Mouse (Mus musculus) CH12.LX (cell line): ENCODE data around the gene Sys1. TPM values are rescaled to one million over a fixed set of nuclear protein-coding genes. Genes with fewer than 3 reads are reported as not detected.

Source experiments
- DNase-seq: peaks from one replicate; pipeline ENCODE4 v3.0.0-alpha.2; 2013; ENCODE audit errors: extremely low read depth
- H3K27ac ChIP-seq: 2 replicates; pipeline ENCODE4 v1.5.1; 2012; ENCODE audit warnings: low read depth, mild to moderate bottlenecking, control low read depth, moderate library complexity; ENCODE audit not compliant: insufficient read depth
- H3K27me3 ChIP-seq: replicated peaks from 2 replicates; pipeline ENCODE3; 2012; ENCODE audit warnings: inconsistent platforms
- H3K36me3 ChIP-seq, 2 experiments: replicated peaks in 1 of 2; 2 replicates each; pipeline versions ENCODE3 to v1.6.1; 2012; ENCODE audit warnings: inconsistent platforms in 1 of 2, low read length in 1 of 2, mild to moderate bottlenecking in 1 of 2, mixed read lengths in 1 of 2, moderate library complexity in 1 of 2; ENCODE audit not compliant: control insufficient read depth in 1 of 2, insufficient read depth in 1 of 2
- H3K4me1 ChIP-seq, 2 experiments: 2 replicates each; pipeline ENCODE4 v1.6.1; 2012; ENCODE audit warnings: inconsistent platforms in 1 of 2, moderate library complexity in 1 of 2; ENCODE audit not compliant: insufficient read depth in 2 of 2, control insufficient read depth in 1 of 2
- H3K4me2 ChIP-seq: 2 replicates; pipeline ENCODE4 v1.6.1; 2012; ENCODE audit warnings: low read depth, mild to moderate bottlenecking, control low read depth; ENCODE audit not compliant: poor library complexity, insufficient read depth, severe bottlenecking
- H3K4me3 ChIP-seq, 3 experiments: fragments of 150-350 bp in 1 of 3; sonication (generic) in 1 of 3; replicated peaks in 1 of 3; 2 replicates each; pipeline versions ENCODE3 to v1.5.1; 2011 to 2012; ENCODE audit warnings: low read depth in 2 of 3, low read length in 2 of 3, mild to moderate bottlenecking in 2 of 3, moderate library complexity in 2 of 3, control low read depth in 1 of 3, improper control_type of control experiment in 1 of 3, inconsistent platforms in 1 of 3, mixed read lengths in 1 of 3; ENCODE audit not compliant: poor library complexity in 1 of 3
- H3K79me2 ChIP-seq: replicated peaks from 2 replicates; pipeline ENCODE4 v1.6.1; 2012; ENCODE audit warnings: mild to moderate bottlenecking, moderate library complexity; ENCODE audit not compliant: control insufficient read depth, poor library complexity, insufficient read depth, severe bottlenecking; ENCODE audit errors: extremely low read depth
- H3K9ac ChIP-seq: 2 replicates; pipeline ENCODE4 v1.6.1; 2012; ENCODE audit warnings: low read depth, mild to moderate bottlenecking, control low read depth, moderate library complexity; ENCODE audit not compliant: insufficient read depth
- H3K9me3 ChIP-seq: replicated peaks from 2 replicates; pipeline ENCODE3; 2012; ENCODE audit warnings: low read length, inconsistent platforms, mixed read lengths
- CHD2 ChIP-seq: IDR thresholded peaks from 2 replicates; pipeline ENCODE4 v1.6.1; 2011; ENCODE audit warnings: low read length, improper control_type of control experiment
- CTCF ChIP-seq, 2 experiments: IDR thresholded peaks in 1 of 2; conservative IDR thresholded peaks in 1 of 2; 2 replicates each; pipeline ENCODE4 v1.5.1; 2011 to 2012; ENCODE audit warnings: low read depth in 2 of 2, low read length in 2 of 2, improper control_type of control experiment in 1 of 2, inconsistent platforms in 1 of 2, mild to moderate bottlenecking in 1 of 2, moderate library complexity in 1 of 2
- ELF1 ChIP-seq: IDR thresholded peaks from 2 replicates; pipeline ENCODE4 v1.6.1; 2014; ENCODE audit warnings: low read depth, mild to moderate bottlenecking, inconsistent platforms, low read length, improper control_type of control experiment
- MAFK ChIP-seq: IDR thresholded peaks from 2 replicates; pipeline ENCODE4 v1.6.1; 2011; ENCODE audit warnings: low read length, improper control_type of control experiment; ENCODE audit not compliant: insufficient replicate concordance
- MEF2A ChIP-seq: IDR thresholded peaks from 2 replicates; pipeline ENCODE4 v1.6.1; 2014; ENCODE audit warnings: low read depth, mild to moderate bottlenecking, inconsistent platforms, low read length, improper control_type of control experiment, borderline replicate concordance
- MXI1 ChIP-seq: IDR thresholded peaks from 2 replicates; pipeline ENCODE4 v1.6.1; 2011; ENCODE audit warnings: mild to moderate bottlenecking, low read depth, low read length, improper control_type of control experiment
- UBTF ChIP-seq: IDR thresholded peaks from 2 replicates; pipeline ENCODE4 v1.6.1; 2012; ENCODE audit warnings: low read depth, mild to moderate bottlenecking, inconsistent platforms, low read length, improper control_type of control experiment, moderate library complexity
- ZKSCAN1 ChIP-seq: IDR thresholded peaks from 2 replicates; pipeline ENCODE4 v1.6.1; 2012; ENCODE audit warnings: low read depth, inconsistent platforms, low read length, improper control_type of control experiment, borderline replicate concordance
- dilution Hi-C: fragments of 300-500 bp; cut with MboI; formaldehyde crosslinking; loops from 2 replicates; pipeline ENCODE4 v1.14.3; 2020; ENCODE audit warnings: low sequenced_read_pairs; ENCODE audit not compliant: extremely low pct_unique_long_range_greater_than_20kb, extremely low pct_ligation_motif_present
- in situ Hi-C: fragments of 300-500 bp; cut with MboI; formaldehyde crosslinking; loops from 3 replicates; pipeline ENCODE4 v1.14.3; 2019; ENCODE audit warnings: low sequenced_read_pairs, low pct_ligation_motif_present, low pct_unique_long_range_greater_than_20kb, mixed read lengths
- polyA plus RNA-seq: library from polyadenylated mRNA; unstranded; fragments of >175 nt; gene quantifications from 2 replicates; pipeline ENCODE4 v1.2.1, GENCODE M21; 2012; ENCODE audit warnings: low read depth; ENCODE audit not compliant: insufficient read length
- total RNA-seq, 2 experiments: library from RNA; depleted of rRNA; stranded (reverse); fragments of 300-350 nt in 1 of 2; fragments of >200 nt in 1 of 2; gene quantifications; 2 replicates each; pipeline ENCODE4 v1.2.3; 2012 to 2014

The Sys1 gene
- total and polyA plus RNA-seq, 3 experiments: 46.6 to 59.7 (median 57.4) TPM

GRCm38 (mm10) chr2:164486258-164487114, 29.7 kb downstream of the Sys1 start:
- Histone ChIP-seq H3K27ac (no peak overlapping the region), H3K36me3 (peaks cover 4 to 14% of the 10 kb centered on the region in 2 experiments), H3K9ac (peak overlapping the region; percentile 23), H3K4me3 (peak overlapping the region; percentile 20 to 76 (median 44)), H3K4me1 (peaks cover 0 to 10% of the 10 kb centered on the region in 2 experiments; a peak in 3 of 4 replicates), H3K79me2 (no peaks in the 10 kb centered on the region), H3K9me3 (peaks cover 3% of the 10 kb centered on the region), H3K4me2 (peak overlapping the region; percentile 52), H3K27me3 (peaks cover 7% of the 10 kb centered on the region)
- DNase-seq: no peak
- in situ Hi-C loops (no loop called here), dilution Hi-C loops (no loop called here)
- 0 out of 2 replicates have a peak, but pooled peaks have one; percentile 16 for TF ChIP-seq UBTF
- no peak for TF ChIP-seq MAFK
- no peak for TF ChIP-seq CHD2
- TF ChIP-seq ELF1: 0 out of 2 replicates have a peak, but pooled peaks have one; percentile 23

- Histone ChIP-seq H3K4me2 (peak overlapping the region; percentile 52), H3K4me3 (peak overlapping the region in 2 of 3 experiments; percentile 44 to 76), H3K4me1 (peaks cover 0 to 10% of the 10 kb centered on the region in 2 experiments; a peak in 3 of 4 replicates), H3K9ac (no peak overlapping the region), H3K36me3 (peaks cover 4 to 14% of the 10 kb centered on the region in 2 experiments), H3K27me3 (peaks cover 7% of the 10 kb centered on the region)
- in situ Hi-C loops (no loop called here), dilution Hi-C loops (no loop called here)
- TF ChIP-seq ZKSCAN1 (no peak), MEF2A (peak; percentile 49; the same call in 1 of the 2 replicates)
- TF ChIP-seq, all 38 proteins: peak for 1
- Histone ChIP-seq H3K9me3 (peaks cover 3% of the 10 kb centered on the region), H3K27ac (no peak overlapping the region), H3K79me2 (no peaks in the 10 kb centered on the region)
- no peak for DNase-seq
Measured at GRCm38 (mm10) chr2:164487115-164487527, 30.4 kb downstream of the Sys1 start.

- Histone ChIP-seq H3K9me3 (peaks cover 3% of the 10 kb centered on the region), H3K4me1 (peaks cover 7 to 10% of the 10 kb centered on the region in 2 experiments), H3K27me3 (peaks cover 7% of the 10 kb centered on the region), H3K79me2 (no peaks in the 10 kb centered on the region), H3K4me2 (no peak overlapping the region), H3K36me3 (peaks cover 4 to 14% of the 10 kb centered on the region in 2 experiments), H3K27ac (no peak overlapping the region), H3K4me3 (no peak overlapping the region), H3K9ac (no peak overlapping the region)
- in situ Hi-C loops (no loop called here), dilution Hi-C loops (no loop called here)
- TF ChIP-seq MXI1: no peak
- TF ChIP-seq CTCF (conservative IDR thresholded peaks at IDR 0.05 in 1 of 2, IDR thresholded peaks at IDR 0.05 in 1 of 2; ENCODE audit: low read depth in 2 of 2, low read length in 2 of 2): no peak
- no peak for TF ChIP-seq UBTF
- no peak for DNase-seq
Measured at GRCm38 (mm10) chr2:164487812-164488211, 31.0 kb downstream of the Sys1 start.
